Mouse (Mus musculus) midbrain, embryonic 16.5 days (tissue): ENCODE results near the gene Catsperg2. TPM values are rescaled to one million over a fixed set of nuclear protein-coding genes. Genes with fewer than 3 reads are reported as not detected.
"Not testable (repeated sequence)": the region's sequence is repeated elsewhere in the genome, so short reads cannot be mapped to it uniquely, and the experiment has no call there.

Experiments
- ATAC-seq: fragments of 200-750 bp; cut with Nextera tagmentation; 2 replicates; pipeline ENCODE4 v1.8.0; 2017; ENCODE audit warnings: moderate TSS enrichment
- H3K27ac ChIP-seq: fragments of 300-500 bp; sonication (generic); 2 replicates; pipeline ENCODE4 v1.5.1; 2014; ENCODE audit warnings: mild to moderate bottlenecking, low read length, mixed read lengths
- H3K27me3 ChIP-seq: fragments of 300-500 bp; sonication (generic); 2 replicates; pipeline ENCODE4 v1.6.1; 2014; ENCODE audit warnings: low read depth, low read length, mixed read lengths; ENCODE audit not compliant: control insufficient read depth, insufficient read depth
- H3K36me3 ChIP-seq: fragments of 300-500 bp; sonication (generic); 2 replicates; pipeline ENCODE4 v1.6.1; 2014; ENCODE audit warnings: mild to moderate bottlenecking, low read length, moderate library complexity, mixed read lengths; ENCODE audit not compliant: control insufficient read depth, insufficient read depth
- H3K4me1 ChIP-seq: fragments of 300-500 bp; sonication (generic); 2 replicates; pipeline ENCODE4 v1.6.1; 2014; ENCODE audit warnings: mild to moderate bottlenecking, low read length, mixed read lengths; ENCODE audit not compliant: control insufficient read depth, insufficient read depth
- H3K4me2 ChIP-seq: fragments of 300-500 bp; sonication (generic); 2 replicates; pipeline ENCODE4 v1.6.1; 2014; ENCODE audit warnings: mild to moderate bottlenecking, low read length, mixed read lengths
- H3K4me3 ChIP-seq: fragments of 300-500 bp; sonication (generic); 2 replicates; pipeline ENCODE4 v1.5.1; 2014; ENCODE audit warnings: low read depth, mild to moderate bottlenecking, low read length, moderate library complexity, mixed read lengths
- H3K9ac ChIP-seq: fragments of 300-500 bp; sonication (generic); 2 replicates; pipeline ENCODE4 v1.6.1; 2014; ENCODE audit warnings: low read depth, low read length, mixed read lengths
- H3K9me3 ChIP-seq: fragments of 300-500 bp; sonication (generic); replicated peaks from 2 replicates; pipeline ENCODE4 v1.6.1; 2014; ENCODE audit warnings: mild to moderate bottlenecking, low read length, mixed read lengths; ENCODE audit not compliant: control insufficient read depth, poor library complexity, severe bottlenecking
- whole genome bisulfite sequencing: fragments of 180-500 bp; shearing (Covaris S2); extraction: QIAGEN DNeasy Blood & Tissue Kit; methylation state at CpG from one replicate; pipeline ENCODE4 v1.1.7; 2014; 5-methylcytosine and 5-hydroxymethylcytosine counted together
- polyA plus RNA-seq: library from polyadenylated mRNA; unstranded; fragments of >200 nt; fragmentation: Nextera tagmentation; extraction: Ambion mirVana; gene quantifications from 2 replicates; pipeline ENCODE4 v1.2.1, GENCODE M21; 2015

Gene Catsperg2
- polyA plus RNA-seq: 1.0 and 1.1 TPM in 2 replicates

DNA sequence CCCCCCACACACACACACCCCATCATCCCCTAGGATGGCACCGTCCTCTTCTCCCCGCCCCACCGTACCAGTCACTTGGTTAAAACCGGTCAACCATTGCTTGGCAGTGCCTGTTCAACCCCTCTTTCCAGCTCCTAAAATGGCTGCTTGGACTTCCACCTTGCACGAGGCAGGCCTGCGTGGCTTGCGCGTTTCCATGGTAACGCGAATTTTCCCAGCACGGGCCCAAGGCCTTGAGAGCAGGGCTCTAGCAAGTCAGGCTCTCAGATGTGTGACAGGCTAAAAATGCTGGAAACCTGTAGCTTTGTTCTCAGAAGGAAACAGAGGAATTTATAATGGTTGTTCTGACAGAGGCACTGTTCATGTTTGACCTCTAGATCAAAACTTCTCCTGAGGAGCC lies at the start of gene Catsperg2:
Gene Catsperg2 (minus strand): TSS at position 173 of the 400 bp plus-strand sequence.
- not testable (repeated sequence) for ATAC-seq, H3K27me3 ChIP-seq, H3K4me1 ChIP-seq, H3K9me3 ChIP-seq, H3K4me3 ChIP-seq, H3K9ac ChIP-seq, H3K36me3 ChIP-seq, H3K27ac ChIP-seq
- 0 out of 2 replicates have a peak within 1 kb of the TSS, but pooled peaks have one; percentile 25 for H3K4me2 ChIP-seq
- WGBS: 61% methylated on average over 11 of the region's 11 CpGs

- Histone ChIP-seq H3K4me1 (no peaks in the 10 kb centered on the region), H3K36me3 (peaks cover 43% of the 10 kb centered on the region), H3K9me3 (no peaks in the 10 kb centered on the region), H3K4me3 (no peak overlapping the region), H3K9ac (no peak overlapping the region), H3K27me3 (no peaks in the 10 kb centered on the region), H3K4me2 (no peak overlapping the region), H3K27ac (no peak overlapping the region)
- ATAC-seq: no peak
- 96% methylated on average over 19 of the region's 19 CpGs for WGBS
Measured at GRCm38 (mm10) chr7:29776568-29776967, 49.7 kb upstream of the Catsperg2 start.

DNA sequence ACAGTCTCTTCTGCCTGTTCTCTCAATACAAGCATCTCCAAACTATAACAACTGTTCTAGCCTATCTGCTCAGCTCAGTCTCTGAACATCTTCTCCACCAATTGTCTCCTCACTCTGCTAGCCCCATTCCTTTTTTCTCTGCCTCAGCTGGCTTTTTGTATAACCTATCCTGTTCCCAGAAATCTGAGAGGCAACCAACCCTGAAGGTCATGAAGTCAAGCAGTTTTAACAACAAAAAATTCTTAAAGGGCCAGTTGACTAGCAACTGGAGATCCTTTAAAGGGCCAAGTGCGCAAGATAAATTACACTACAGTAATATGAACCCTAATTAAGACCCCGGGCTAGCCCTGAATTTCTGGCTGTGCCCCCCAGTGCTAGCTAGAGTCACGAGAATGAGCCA lies 47.5 kb upstream of the Catsperg2 start:
- Histone ChIP-seq H3K27ac (no peak overlapping the region), H3K4me1 (peaks cover 5% of the 10 kb centered on the region), H3K27me3 (no peaks in the 10 kb centered on the region), H3K4me3 (no peak overlapping the region), H3K9ac (no peak overlapping the region), H3K36me3 (peaks cover 41% of the 10 kb centered on the region), H3K4me2 (no peak overlapping the region), H3K9me3 (no peaks in the 10 kb centered on the region)
- no peak for ATAC-seq
- 94% methylated on average over 3 of the region's 3 CpGs for WGBS

- Histone ChIP-seq H3K4me1 (peaks cover 10% of the 10 kb centered on the region), H3K27ac (no peak overlapping the region), H3K9ac (no peak overlapping the region), H3K4me2 (no peak overlapping the region), H3K36me3 (peaks cover 40% of the 10 kb centered on the region), H3K4me3 (no peak overlapping the region), H3K9me3 (no peaks in the 10 kb centered on the region), H3K27me3 (no peaks in the 10 kb centered on the region)
- no peak for ATAC-seq
- 92% methylated on average over 7 of the region's 7 CpGs for WGBS
Measured at GRCm38 (mm10) chr7:29773503-29773902, 46.7 kb upstream of the Catsperg2 start.

DNA sequence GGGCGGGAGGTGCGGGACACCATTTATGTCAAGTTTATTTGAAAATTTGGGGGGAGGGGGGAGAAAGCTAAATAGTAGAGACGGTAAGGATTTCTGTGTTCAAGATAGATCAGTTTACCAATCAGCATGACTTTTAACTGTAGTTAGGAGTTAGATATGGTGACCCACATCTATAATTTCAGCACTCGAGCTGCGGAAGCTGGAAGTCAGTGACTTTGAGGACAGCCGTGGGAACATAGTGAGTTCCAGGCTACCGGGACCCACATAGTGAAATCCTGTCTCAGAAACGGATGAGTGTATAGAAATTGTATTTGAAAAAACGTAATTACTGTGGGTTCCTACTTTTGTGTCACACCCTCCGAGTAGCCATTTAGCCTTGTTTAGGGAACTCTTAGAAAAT lies 42.1 kb upstream of the Catsperg2 start:
- Histone ChIP-seq H3K9ac (peak overlapping the region; percentile 60), H3K27ac (peak overlapping the region; percentile 53), H3K4me3 (peak overlapping the region; percentile 52), H3K36me3 (peaks cover 8% of the 10 kb centered on the region), H3K4me2 (peak overlapping the region; percentile 85), H3K9me3 (no peaks in the 10 kb centered on the region), H3K27me3 (no peaks in the 10 kb centered on the region), H3K4me1 (peaks cover 19% of the 10 kb centered on the region)
- ATAC-seq: no peak
- WGBS: 7% methylated on average over 10 of the region's 10 CpGs

- ATAC-seq: peak; percentile 95
- Histone ChIP-seq H3K4me3 (peak within 1 kb of the TSS; percentile 52), H3K9ac (peak within 1 kb of the TSS; percentile 66), H3K27ac (peak within 1 kb of the TSS; percentile 84), H3K9me3 (no peaks in the 10 kb centered on the region), H3K4me2 (peak within 1 kb of the TSS; percentile 85), H3K4me1 (peaks cover 19% of the 10 kb centered on the region), H3K27me3 (no peaks in the 10 kb centered on the region), H3K36me3 (peaks cover 3% of the 10 kb centered on the region; the same call in 1 of the 2 replicates)
- WGBS: under 1% methylated on average over 32 of the region's 32 CpGs
Measured at GRCm38 (mm10) chr7:29768090-29768900, 41.5 kb upstream of the Catsperg2 start, which contains the start of gene Zfp84. Gene Zfp84, plus strand, starts transcription at chr7:29768552.

GRCm38 (mm10) chr7:29767058-29767686 lies 40.3 kb upstream of the Catsperg2 start:
- ATAC-seq: peak; percentile 56
- 1% methylated on average over 15 of the region's 15 CpGs for WGBS
- 0 out of 2 replicates have a peak, but pooled peaks cover 2% of the 10 kb centered on the region for H3K36me3 ChIP-seq
- H3K4me2 ChIP-seq: peak overlapping the region; percentile 85
- H3K27me3 ChIP-seq: no peaks in the 10 kb centered on the region
- H3K4me1 ChIP-seq: peaks cover 19% of the 10 kb centered on the region
- H3K9ac ChIP-seq: peak overlapping the region; percentile 66
- peak overlapping the region; percentile 52 for H3K4me3 ChIP-seq
- no peaks in the 10 kb centered on the region for H3K9me3 ChIP-seq
- H3K27ac ChIP-seq: peak overlapping the region; percentile 83

GRCm38 (mm10) chr7:29764702-29765101 lies 37.9 kb upstream of the Catsperg2 start:
- Histone ChIP-seq H3K4me2 (no peak overlapping the region), H3K27me3 (no peaks in the 10 kb centered on the region), H3K4me3 (no peak overlapping the region), H3K27ac (no peak overlapping the region), H3K9ac (no peak overlapping the region), H3K9me3 (no peaks in the 10 kb centered on the region), H3K4me1 (peaks cover 18% of the 10 kb centered on the region), H3K36me3 (0 out of 2 replicates have a peak, but pooled peaks cover 2% of the 10 kb centered on the region)
- no peak for ATAC-seq
- WGBS: 81% methylated on average over 7 of the region's 7 CpGs

- H3K9ac ChIP-seq: no peak overlapping the region
- ATAC-seq: no peak
- no peak overlapping the region for H3K4me2 ChIP-seq
- H3K27me3 ChIP-seq: no peaks in the 10 kb centered on the region
- H3K4me3 ChIP-seq: no peak overlapping the region
- 0 out of 2 replicates have a peak, but pooled peaks cover 2% of the 10 kb centered on the region for H3K36me3 ChIP-seq
- H3K9me3 ChIP-seq: no peaks in the 10 kb centered on the region
- H3K27ac ChIP-seq: no peak overlapping the region
- WGBS: 82% methylated on average over 5 of the region's 5 CpGs
- no peaks in the 10 kb centered on the region for H3K4me1 ChIP-seq
Measured at GRCm38 (mm10) chr7:29760476-29760875, 33.6 kb upstream of the Catsperg2 start.
